Mouse (Mus musculus) kidney, adult 2 months (tissue): ENCODE measurements at regions not wholly inside any gene's neighbourhood (a gene's known extent, or its start where the extent isn't known, plus 50 kb on each side); places are given as distances from the start of the nearest gene placed in this dataset.

Experiments used
- CTCF ChIP-seq: fragments of 200-500 bp; conservative IDR thresholded peaks from 2 replicates; pipeline ENCODE4 v1.5.1; 2011; ENCODE audit warnings: low read depth, mild to moderate bottlenecking, control low read depth, low read length, moderate library complexity, mixed read lengths; ENCODE audit not compliant: insufficient read depth, insufficient read length
- POLR2A ChIP-seq: fragments of 200-500 bp; IDR thresholded peaks from one replicate; pipeline ENCODE4 v1.6.1; 2011; ENCODE audit warnings: low read depth, low read length, control low read depth

- TF ChIP-seq POLR2A (no peak), CTCF (no peak)
These were observed 58.6 kb upstream of the Zc3h12a start for GRCm38 (mm10) chr4:125186246-125186645.
